Mouse (Mus musculus) kidney, postnatal 25 days (tissue): ENCODE measurements around the gene Card14.

Experiments used
- DNase-seq, 2 experiments: peaks; one replicate each; pipeline ENCODE4 v3.0.0; 2021; ENCODE audit warnings: mixed read lengths in 2 of 2

Card14 gene

DNA sequence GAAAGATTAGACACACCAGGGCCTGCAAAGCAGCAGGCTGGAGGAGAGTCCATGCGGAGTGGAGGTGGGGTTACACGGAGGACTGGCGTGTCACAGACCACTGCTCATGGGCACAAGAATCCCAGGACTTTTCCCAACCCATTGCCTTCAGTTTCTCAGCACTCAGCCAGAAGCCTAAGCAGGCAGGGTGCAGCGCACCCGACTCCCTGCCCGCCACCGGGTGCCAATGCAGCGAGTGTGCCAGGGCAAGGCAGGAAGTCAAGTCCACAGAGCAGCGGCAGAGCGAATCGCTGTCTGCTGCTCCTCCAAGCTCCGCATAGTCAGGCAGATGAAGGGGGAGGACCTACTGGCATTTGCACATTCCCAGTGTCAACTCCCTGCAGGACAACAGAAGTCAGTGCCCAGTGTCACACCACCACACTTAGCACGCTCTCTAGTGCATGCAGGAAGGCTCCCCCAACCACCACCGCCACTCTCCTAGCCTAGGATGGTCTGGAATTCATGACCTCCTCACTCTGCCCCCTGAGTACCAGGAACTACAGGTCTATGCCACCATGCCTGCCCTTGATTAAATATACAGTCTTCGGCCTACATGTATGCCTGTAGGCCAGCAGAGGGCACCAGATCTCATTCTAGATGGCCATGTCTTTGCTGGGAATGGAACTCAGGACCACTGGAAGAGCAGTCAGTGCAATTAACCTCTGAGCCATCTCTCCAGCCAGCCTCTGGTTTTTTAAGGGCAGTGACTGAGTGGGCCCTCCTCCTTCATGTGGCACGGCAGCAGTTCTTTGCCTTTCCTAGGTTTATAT, 2.5 kb upstream of the Card14 start:
- peak; percentile 66 to 76 for DNase-seq

DNA sequence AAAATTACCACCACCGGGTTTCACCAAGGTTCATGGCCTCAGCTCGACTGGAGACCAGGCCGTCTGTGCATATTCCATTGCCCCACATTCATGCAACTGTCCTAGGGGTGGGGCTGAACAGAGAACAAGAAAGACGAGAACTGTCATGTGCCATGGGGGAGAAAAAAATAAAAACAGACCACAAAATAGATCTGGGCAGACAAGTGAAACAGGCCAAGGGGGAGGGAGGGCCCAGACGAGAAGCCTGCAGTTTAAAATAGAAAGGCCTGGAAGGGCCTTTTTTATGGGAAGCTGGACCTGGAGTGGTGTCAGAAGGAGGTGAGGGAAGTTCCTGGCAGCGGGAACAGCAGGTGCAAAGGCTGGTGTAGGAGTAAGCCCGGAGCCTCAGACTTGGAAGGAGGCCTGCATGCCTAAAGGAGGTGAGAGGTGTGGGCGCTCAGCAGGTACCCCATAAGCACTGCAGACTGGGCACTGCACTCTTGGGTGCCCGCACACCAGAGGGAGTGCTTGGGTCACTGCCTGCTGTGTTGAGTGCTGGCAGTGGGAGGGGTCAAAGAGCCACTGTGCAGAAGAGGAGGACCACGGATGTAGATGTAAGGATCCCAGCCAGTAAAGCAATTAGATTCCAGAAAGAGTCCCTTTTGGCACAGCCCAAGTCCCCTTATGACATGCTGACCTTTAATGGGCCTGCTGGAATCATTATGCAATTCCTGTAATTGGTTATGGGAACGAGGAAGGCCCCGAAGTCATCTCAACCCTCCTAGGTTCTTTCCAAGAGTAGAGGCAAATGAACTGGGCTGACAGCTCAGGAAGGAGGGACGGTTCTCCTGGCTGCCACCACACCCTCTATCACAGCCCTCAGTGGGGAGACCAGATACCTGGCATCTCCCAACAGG, 558 bp upstream of the Card14 start:
- DNase-seq = peak; percentile 6 to 16

DNA sequence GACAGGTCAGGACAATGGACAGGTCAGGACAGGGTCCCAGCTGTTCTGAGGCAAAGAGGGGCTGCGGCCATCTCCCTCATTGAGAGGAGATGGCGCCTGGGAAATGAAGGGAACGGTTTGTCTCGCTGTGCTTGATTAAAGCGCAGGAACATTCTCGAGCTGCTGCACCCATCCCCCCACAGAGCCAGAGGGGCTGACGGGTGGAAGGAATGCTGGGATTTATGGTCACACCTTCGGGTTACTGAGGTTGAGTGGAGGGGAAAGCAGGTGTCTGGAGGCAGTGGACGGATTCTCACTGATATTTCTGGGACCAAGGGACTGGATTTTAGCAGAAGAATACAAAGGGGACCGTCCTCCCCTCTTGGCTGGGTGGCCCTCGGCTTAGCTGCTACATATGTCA, 348 bp downstream of the Card14 start:
- peak in 1 of 2 experiments; percentile 27 for DNase-seq

DNA sequence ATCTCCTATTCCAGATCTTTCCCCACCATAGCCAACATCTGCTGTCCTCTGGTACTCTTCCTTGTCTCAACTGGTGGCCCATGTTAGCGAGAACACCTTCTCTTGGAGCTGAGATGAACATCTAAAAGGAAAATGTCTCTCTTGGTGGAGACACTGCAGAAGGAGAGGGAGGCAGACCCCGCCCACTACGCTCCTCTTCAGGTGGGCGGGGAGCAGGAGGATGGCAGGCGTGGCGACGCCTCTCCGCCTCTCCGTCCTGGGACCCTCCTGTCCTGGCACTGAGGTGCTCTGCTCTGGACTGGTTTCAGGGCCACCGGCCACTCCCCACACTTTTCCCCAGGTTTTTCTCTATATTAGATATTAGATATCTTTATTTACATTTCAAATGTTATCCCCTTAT, 3.1 kb downstream of the Card14 start:
- DNase-seq = no peak

DNA sequence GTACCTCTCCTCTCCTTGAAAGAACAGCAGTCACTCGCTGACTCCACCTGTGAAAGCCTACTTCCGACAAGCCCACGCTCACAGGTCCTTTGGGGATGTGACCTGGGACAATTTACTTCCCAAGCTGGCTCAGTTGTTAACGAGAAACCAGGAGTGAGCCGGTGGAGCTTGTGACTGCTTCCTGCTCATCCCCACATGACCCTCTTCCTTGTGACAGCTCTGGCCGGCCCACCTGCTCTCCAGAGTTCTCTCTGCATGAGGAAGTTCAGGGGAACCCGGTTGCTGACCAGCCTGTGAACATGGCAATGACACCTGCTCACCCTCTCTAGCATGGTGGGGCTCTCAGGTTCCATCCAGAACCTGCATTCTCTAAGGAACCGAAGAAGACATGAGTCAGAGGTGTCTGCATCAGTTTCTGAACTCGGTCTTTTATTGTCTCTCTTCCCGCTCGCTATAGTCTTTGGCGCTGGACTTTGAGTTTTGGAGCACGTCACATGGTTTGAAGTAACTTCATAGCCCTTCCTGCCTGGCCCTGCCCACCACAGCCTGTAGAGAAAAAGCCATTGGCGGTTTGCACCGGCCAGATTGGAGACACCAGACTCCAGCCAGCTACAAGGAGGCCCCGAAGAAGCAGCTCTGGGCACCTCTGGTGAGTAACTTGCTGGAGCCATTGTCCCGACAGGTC, 6.8 kb downstream of the Card14 start:
- peak; percentile 68 to 86 for DNase-seq

DNA sequence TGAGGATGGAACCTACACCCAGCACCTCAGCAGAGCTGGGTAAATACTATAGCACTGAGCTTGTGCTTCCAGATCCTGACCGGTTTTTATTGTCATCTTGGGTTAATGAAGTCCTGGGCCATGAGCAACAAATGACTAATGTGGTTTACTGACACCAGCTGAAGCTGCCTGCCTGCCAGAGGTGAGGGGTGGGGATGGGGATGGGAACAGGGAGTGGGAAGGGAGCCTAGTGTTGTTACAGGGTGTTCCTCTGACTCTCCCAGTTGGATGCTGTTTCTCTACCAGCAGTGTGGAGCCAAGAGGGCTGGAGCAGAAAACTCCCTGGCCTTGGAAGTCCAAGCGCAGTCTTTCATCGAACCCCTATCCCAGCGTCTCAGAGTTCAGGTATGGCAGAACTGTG, 9.2 kb downstream of the Card14 start:
- DNase-seq = no peak

DNA sequence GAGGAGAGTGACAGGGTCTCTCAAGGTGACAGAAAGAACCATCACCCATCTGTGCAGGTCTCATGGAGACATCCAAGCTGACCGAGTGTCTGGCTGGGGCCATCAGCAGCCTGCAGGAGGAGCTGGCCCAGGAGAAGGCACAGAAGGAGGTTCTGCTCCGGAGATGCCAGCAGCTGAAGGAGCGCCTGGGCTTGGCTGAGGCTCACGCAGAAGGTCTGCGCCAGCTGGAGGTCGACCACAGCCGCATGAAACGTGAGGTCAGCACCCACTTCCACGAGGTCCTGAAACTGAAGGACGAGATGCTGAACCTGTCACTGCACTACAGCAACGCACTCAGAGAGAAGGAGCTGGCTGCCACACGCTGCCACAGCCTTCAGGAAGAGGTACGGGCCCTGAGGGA, 15.0 kb downstream of the Card14 start:
- no peak for DNase-seq

DNA sequence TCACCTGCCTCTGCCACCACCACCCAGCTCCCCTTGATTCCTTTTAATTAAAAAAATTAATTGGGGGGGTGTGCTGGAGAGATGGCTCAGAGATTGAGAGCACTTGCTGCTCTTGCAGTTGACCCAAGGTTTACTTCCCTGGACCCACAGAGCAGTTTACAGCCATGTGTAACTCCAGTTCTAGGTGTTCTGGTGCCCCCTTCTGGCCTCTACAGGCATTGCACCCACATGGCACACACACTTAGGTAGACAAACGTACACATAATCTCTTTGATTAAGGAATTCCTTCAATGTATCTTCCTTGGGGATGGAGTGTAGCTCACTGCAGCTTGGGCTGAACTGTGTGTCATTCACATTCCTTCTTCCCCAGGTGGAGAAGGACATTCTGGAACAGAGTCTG, 17.5 kb downstream of the Card14 start:
- DNase-seq = no peak

DNA sequence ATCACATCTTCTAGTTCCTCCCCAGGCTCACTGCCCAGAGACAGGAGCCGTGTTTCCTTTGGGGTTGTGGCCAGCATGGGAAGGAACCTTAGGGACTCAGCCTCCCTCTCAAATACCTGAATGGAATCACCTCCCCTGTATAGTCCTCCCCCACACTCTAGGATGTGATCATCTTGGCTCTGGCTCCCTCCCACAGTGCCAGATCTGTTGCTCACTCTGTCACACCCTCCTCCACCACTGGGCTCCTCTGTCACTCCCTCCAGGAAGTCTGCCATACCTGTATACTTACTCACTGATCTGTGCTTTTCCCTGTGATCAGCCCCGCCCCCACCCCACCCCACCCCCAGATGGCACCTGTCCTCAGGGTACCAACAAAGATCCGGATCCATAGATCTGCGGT, 23.0 kb downstream of the Card14 start:
- DNase-seq = no peak

DNA sequence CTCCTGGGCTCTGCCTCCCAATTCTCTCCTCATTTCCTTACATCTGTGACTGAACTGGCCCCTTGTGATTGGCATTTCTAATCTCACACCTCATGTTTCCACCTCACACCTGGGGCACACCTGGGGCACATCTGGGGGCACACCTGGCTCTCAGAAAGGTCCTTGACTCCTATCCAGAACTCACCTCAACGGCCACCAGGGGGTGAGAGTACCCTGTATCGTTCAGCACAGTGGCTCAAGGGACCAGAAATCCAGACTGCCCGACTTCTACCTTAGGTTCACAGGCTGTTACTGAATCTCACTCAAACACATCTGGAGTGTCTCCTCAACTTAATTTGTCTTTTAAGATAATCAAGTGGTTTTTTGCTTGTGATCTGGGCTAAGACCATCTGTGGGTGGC, 24.4 kb downstream of the Card14 start:
- DNase-seq = no peak

DNA sequence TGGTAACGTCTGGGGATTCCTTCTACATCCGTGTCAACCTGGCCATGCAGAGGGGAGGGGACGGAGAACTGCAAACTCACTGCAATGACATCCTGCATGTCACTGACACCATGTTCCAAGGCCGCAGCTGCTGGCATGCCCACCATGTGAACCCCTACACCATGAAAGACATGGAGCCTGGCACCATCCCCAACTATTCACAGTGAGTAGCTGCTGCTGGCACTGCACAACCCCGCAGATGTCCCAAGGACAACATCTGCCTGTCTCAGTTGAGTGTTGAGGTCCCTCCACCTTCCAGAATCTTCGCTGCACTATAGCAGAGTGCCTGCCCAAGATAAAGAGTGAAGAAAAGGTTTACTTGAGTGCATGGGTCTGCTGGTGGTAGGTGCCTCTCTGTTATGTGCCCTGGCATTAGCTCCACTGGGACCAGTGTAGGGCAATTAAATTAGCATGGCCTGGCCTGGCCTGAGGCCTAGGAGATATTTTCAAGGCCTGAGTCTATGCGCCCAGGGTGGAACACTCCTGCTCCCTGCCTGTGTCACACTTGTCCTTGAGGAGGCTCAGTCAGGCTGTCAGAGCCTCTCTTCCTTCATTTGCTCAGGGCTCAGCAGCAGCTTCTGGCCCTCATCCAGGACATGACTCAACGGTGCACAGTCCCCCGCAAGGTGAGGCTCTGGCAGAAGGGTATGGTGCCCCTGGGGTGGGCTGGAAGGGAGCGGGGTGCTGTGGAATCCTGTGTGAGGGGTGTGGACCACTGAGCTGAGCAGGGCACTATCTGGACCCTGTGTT, 30.9 kb downstream of the Card14 start:
- DNase-seq = no peak

DNA sequence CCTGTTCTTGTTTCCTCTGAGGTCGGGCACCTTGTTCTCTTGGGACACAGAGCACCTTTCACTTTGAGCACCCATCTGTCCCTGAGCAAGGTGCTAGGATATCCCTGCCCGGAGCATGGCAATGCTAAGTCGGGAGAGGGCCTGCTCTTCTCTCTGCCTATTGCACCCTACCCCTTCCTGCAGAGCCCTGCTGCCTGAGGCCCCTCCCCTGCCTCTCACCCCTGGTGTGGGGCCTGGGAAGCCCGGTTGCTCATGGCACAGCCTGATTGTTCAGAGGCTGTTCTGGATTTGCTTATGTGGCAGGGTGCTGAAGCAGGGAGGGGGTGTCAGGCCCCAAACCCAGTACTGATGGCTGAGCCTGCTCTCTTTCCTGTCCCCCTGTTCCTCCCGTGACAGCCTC, 31.6 kb downstream of the Card14 start:
- no peak for DNase-seq

DNA sequence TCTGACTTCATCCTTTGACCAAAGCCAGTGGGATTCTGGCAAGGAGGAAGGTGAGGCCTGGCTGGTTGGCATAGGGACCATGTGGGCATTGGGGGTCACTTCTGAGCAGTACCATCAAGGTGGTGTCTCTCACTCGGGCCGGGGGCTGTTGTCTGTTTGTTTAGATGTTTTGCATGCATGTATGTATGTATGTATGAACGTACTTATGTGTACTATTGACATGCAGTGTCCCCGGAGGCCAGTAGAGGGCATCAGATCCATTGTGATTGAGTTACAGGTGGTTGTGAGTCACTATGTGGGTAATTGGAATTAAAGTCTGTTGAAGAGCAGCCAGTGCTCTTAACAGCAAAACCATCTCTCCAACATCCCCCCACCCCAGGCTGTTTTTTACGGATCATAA, 32.1 kb downstream of the Card14 start:
- DNase-seq = peak; percentile 72 to 89

DNA sequence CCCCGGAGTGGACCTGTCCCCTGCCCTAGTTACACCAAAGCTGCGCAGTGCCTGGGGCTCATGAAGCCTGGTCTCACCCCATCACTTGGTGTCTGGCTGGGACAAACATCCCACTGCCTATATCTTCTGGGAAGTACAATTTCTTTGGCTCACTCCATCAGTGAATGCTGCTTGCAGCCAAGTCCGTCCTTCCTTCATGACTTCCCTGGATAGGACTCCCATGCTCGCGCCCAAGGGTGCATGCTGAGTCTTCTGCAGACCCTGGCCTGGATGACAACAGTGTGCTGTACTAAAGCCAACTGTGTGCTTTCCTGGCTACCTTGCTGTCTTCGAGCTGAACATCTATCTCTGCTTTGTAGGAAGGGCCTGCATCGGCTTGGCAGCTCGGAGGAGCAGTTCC, 36.6 kb downstream of the Card14 start:
- DNase-seq = no peak

DNA sequence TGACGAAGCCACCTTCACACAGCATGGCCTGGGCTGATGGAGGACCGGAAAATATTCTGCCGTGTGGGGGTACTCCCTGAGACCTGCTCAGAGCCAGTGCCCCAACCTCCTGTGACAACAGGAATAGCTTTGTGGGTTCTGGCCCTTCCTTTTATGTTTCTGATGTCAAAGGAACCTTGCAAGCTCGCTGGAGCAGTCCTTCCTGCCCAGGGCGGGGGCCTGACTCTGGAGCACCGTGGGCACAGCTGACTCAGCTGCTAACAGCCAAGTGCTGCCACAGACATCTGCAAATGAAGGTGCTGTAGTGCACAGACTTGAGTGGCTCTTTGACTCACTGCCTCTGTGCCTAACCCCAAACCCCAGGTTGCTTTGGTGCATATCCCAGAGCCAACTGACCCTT, 37.3 kb downstream of the Card14 start:
- DNase-seq = no peak

DNA sequence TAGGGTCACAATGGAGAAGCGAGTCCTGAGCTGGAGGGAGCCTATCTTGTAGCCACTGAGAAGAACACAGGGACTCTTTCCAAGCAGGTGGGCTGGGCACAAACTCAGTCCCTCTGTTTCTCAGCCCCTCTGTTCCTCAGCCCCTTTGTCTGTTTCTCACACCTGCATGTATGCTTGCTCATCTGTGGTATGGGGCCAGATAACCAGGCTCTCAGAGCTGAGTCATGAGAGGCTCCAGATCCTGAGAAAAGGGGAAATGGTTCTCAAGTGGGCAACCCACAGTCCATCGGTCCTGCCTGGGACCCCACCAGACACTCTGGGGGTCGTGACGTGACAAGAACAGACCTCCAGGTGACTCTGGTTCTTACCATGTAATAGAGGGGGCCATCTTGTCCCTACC, 39.6 kb downstream of the Card14 start:
- no peak for DNase-seq

DNA sequence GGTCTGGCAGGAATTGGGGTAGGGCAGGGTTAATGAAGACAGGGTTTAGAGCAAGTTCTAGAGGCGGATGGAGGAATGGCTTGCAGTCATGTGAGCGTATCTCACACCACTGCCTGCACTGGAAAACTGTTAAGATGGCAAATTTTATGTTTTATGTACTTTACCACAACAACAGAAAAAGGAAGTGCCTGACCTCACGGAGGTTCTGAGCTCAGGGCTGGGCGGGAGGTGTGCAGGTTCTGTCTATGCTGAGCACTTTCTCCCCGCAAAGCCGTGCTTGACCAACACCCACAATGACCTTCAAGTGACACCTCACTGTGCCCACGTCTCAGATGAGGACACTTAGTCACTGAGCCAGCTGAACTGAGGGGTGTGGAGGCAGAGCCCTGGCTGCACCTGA, 44.5 kb downstream of the Card14 start:
- DNase-seq = no peak

DNA sequence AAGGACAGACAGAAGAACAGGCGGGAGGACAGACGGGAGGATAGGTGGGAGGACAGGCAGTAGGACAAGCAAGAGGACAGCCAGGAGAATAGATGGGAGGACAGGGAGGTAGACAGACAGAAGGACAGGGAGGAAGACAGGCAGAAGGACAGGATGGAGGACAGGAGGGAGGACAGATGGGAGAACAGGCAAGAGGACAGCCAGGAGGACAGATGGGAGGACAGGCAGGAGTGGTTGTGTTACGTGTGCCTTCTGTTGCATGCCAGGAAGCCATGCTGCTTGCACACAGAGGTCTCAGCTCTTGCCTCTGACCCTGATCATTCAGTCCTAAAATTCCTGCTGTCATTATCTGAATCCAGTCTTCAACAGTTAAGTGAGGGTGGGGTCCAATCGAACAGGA, 46.4 kb downstream of the Card14 start:
- no peak for DNase-seq

DNA sequence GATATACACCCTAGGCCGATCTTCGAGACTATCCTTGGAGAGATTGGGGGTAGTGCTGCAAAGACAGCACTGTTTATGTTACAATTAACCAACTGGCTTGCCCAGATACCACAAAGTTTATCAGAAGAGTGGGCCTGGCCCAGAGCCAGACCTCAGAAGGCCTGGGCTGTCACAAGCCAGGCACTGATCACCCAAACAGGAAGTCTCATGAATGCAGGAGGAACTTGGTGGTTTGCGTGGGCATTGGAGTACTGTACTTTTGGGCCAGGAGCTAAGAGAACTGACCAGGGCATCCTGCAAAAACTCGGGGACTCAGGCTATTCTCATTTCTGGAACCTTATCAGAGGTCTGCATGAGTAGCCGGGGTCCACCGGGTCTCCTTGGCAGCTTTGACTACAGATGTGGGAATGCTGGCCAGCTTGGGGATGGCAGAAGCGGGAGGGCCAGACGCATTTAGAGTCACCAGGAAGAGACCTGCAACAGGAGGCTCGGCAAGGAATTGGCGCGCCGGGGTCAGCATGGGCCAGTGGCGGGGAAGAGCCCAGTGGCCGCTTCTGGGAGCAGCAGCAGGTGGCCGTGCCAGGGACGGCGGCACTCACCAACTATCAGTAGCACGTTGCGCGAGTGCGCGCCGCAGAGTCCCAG, 47.4 kb downstream of the Card14 start:
- peak; percentile 58 to 60 for DNase-seq

DNA sequence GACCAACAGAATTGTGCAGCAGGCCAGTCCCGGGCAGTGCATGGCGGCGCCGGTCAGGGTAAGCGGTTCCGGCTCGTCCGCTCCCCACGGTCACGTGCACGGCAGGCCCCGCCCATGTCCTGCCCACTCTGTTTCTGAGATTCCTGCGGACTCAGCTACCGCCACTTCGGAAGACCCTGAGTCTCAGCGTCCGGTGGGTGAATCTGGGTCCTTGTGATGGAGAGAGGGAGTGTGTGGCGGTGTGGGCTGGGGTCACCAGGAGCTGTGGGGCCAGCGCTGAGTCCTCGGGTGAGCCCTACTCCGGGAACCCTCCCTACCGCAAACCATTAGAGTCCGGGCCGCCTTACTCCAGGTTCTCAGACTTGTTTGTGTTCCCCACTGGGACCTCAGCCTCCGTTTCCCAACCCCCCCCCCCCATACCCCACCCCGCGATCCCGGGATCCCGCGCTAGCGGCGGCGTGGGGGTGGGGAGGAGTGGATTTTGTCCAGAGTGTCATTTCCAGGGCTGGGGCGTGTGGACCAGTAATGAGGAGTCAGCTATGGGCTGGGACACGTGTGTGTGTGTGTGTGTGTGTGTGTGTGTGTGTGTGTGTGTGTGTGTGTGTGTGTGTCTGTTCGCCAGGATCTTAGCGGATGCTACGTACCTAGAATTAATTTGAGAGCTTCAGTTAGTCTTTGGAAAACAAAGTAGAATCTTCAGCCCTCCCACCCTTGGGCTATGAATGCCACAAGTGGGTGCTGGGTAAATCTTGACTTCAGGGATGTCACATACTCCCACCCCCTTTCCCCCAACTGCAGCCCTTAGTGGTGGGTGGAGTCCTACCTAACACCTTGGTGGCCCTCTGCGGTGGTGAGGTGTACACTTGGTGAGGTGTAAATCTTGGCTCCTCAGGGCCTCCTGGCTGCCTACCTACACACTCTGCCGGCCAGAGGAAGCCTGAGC, 48.1 kb downstream of the Card14 start, which contains the start of the genes Sgsh and Slc26a11:
TSS of gene Sgsh (minus strand) at position 94 of the 943 bp plus-strand sequence.
TSS of gene Slc26a11 (plus strand) at position 115 of the 943 bp plus-strand sequence.
- peak; percentile 96 for DNase-seq

DNA sequence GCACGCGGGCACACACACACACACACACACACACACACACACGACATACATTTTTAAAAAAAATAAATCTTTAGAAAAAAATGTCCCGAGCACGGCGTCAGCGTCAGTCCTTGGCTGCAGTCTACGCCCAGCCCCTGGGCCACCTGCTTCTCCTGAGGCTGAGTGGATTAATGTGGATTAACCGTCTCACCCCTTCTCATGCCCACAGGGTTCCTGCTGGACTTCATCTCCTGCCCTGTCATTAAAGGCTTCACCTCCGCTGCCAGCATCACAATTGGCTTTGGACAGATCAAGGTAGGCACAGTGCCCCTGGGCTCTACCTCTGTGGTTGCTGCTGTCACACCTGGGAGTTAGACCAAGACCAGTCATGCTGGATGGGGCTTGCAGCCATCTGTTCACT, 51.5 kb downstream of the Card14 start:
- no peak for DNase-seq
